ENCODE assay signal across 12 mouse cellular contexts in genomic region chr8:111801456-111801855, GRCm38 (mm10). TPM values are rescaled to one million over a fixed set of nuclear protein-coding genes. Genes with fewer than 3 reads are reported as not detected.
DNase-seq lines count a peak whose midpoint lies in the region; ATAC-seq lines count a peak whose summit lies in the region.
"Had no signal": no experiment of that assay in that cellular context is flagged by ENCODE, and none has a peak within 500 bp of the region (broad histone marks: within the 10 kb centered on the region; RNA-seq: fewer than 3 reads in every experiment).

No protein-coding gene starts in this region.

- no peaks in the 10 kb centered on the region; the same call in 1 of the 2 replicates for H3K4me1 ChIP-seq in hindbrain, embryonic 14.5 days (replicated peaks; ENCODE audit: control insufficient read depth, insufficient read depth, low read length)
- no peaks in the 10 kb centered on the region for H3K4me1 ChIP-seq in hindbrain, embryonic 12.5 days
- H3K4me1 ChIP-seq in midbrain, embryonic 15.5 days = no peaks in the 10 kb centered on the region
- H3K4me1 ChIP-seq in midbrain, embryonic 14.5 days (ENCODE audit: control insufficient read depth, insufficient read depth, low read length) = no peaks in the 10 kb centered on the region
- H3K4me1 ChIP-seq in heart, embryonic 15.5 days (replicated peaks) = peaks cover 27% of the 10 kb centered on the region

- H3K27me3 ChIP-seq in hindbrain, embryonic 14.5 days (ENCODE audit: control insufficient read depth, insufficient read depth, low read length) = no peaks in the 10 kb centered on the region
- H3K27me3 ChIP-seq in hindbrain, embryonic 12.5 days = no peaks in the 10 kb centered on the region
- H3K27me3 ChIP-seq in midbrain, embryonic 15.5 days (replicated peaks) = no peaks in the 10 kb centered on the region
- no peaks in the 10 kb centered on the region for H3K27me3 ChIP-seq in midbrain, embryonic 14.5 days (ENCODE audit: control insufficient read depth, insufficient read depth, low read length)
- no peaks in the 10 kb centered on the region for H3K27me3 ChIP-seq in heart, embryonic 15.5 days

- no peak overlapping the region for H3K9ac ChIP-seq in hindbrain, embryonic 14.5 days
- H3K9ac ChIP-seq in hindbrain, embryonic 12.5 days = no peak overlapping the region
- H3K9ac ChIP-seq in midbrain, embryonic 15.5 days = no peak overlapping the region
- H3K9ac ChIP-seq in midbrain, embryonic 14.5 days (replicated peaks; ENCODE audit: low read length) = no peak overlapping the region
- no peak overlapping the region for H3K9ac ChIP-seq in heart, embryonic 15.5 days

- ATAC-seq in hindbrain, embryonic 14.5 days (ENCODE audit: low FRiP score) = no peak
- ATAC-seq in hindbrain, embryonic 12.5 days (ENCODE audit: low FRiP score) = no peak
- ATAC-seq in midbrain, embryonic 15.5 days (replicated peaks) = no peak
- ATAC-seq in midbrain, embryonic 14.5 days (ENCODE audit: low FRiP score, low TSS enrichment) = no peak
- no peak; the same call in 1 of the 2 replicates for ATAC-seq in heart, embryonic 15.5 days (replicated peaks; ENCODE audit: insufficient number of reproducible peaks, insufficient read depth, low FRiP score, low read depth)
- ATAC-seq in megakaryocyte, adult 5-6 weeks (ENCODE audit: poor library complexity, severe bottlenecking) = no peak

- no peaks in the 10 kb centered on the region for H3K9me3 ChIP-seq in hindbrain, embryonic 14.5 days (ENCODE audit: control insufficient read depth, low read length)
- no peaks in the 10 kb centered on the region for H3K9me3 ChIP-seq in hindbrain, embryonic 12.5 days (replicated peaks)
- no peaks in the 10 kb centered on the region for H3K9me3 ChIP-seq in midbrain, embryonic 15.5 days
- no peaks in the 10 kb centered on the region for H3K9me3 ChIP-seq in midbrain, embryonic 14.5 days (ENCODE audit: control insufficient read depth, low read length)
- H3K9me3 ChIP-seq in heart, embryonic 15.5 days (replicated peaks) = no peaks in the 10 kb centered on the region

- 63% methylated on average over 6 of the region's 6 CpGs for WGBS in hindbrain, embryonic 14.5 days
- WGBS in hindbrain, embryonic 12.5 days = 66% methylated on average over 6 of the region's 6 CpGs
- WGBS in midbrain, embryonic 15.5 days = 68% methylated on average over 6 of the region's 6 CpGs
- 84% methylated on average over 6 of the region's 6 CpGs for WGBS in midbrain, embryonic 14.5 days
- WGBS in heart, embryonic 15.5 days = 47% methylated on average over 6 of the region's 6 CpGs

- no peak overlapping the region for H3K4me3 ChIP-seq in hindbrain, embryonic 14.5 days (replicated peaks; ENCODE audit: low read length)
- H3K4me3 ChIP-seq in hindbrain, embryonic 12.5 days = no peak overlapping the region
- H3K4me3 ChIP-seq in midbrain, embryonic 15.5 days = no peak overlapping the region
- no peak overlapping the region for H3K4me3 ChIP-seq in midbrain, embryonic 14.5 days (replicated peaks; ENCODE audit: low read depth, low read length)
- H3K4me3 ChIP-seq in heart, embryonic 15.5 days = no peak overlapping the region

- H3K4me2 ChIP-seq in hindbrain, embryonic 14.5 days (replicated peaks) = no peak overlapping the region
- no peak overlapping the region for H3K4me2 ChIP-seq in hindbrain, embryonic 12.5 days (replicated peaks)
- H3K4me2 ChIP-seq in midbrain, embryonic 15.5 days = no peak overlapping the region
- H3K4me2 ChIP-seq in midbrain, embryonic 14.5 days (ENCODE audit: low read length) = no peak overlapping the region
- no peak overlapping the region for H3K4me2 ChIP-seq in heart, embryonic 15.5 days

- DNase-seq in hindbrain, embryonic 14.5 days (ENCODE audit: low spot score) = no peak
- DNase-seq in midbrain, embryonic 14.5 days = no peak
- DNase-seq in thymus, postnatal 10 days (ENCODE audit: low spot score in 2 of 2) = no peak
- no peak for DNase-seq in cerebellum, postnatal 4 days (ENCODE audit: low spot score in 2 of 2)
- DNase-seq: adrenal gland, postnatal 36 days; cerebellum, postnatal 36 days; gastrocnemius, postnatal 36 days; layer of hippocampus, postnatal 36 days had no signal

- peak overlapping the region; percentile 44; the same call in 1 of the 2 replicates for H3K27ac ChIP-seq in hindbrain, embryonic 14.5 days
- H3K27ac ChIP-seq in hindbrain, embryonic 12.5 days = no peak overlapping the region
- H3K27ac ChIP-seq in midbrain, embryonic 15.5 days = 0 out of 2 replicates have a peak overlapping the region, but pooled peaks have one; percentile 10
- H3K27ac ChIP-seq in midbrain, embryonic 14.5 days (replicated peaks; ENCODE audit: low read depth, low read length) = no peak overlapping the region
- H3K27ac ChIP-seq in heart, embryonic 15.5 days = peak overlapping the region; percentile 72

- H3K36me3 ChIP-seq in hindbrain, embryonic 14.5 days (replicated peaks; ENCODE audit: control insufficient read depth, insufficient read depth) = no peaks in the 10 kb centered on the region
- H3K36me3 ChIP-seq in hindbrain, embryonic 12.5 days = no peaks in the 10 kb centered on the region
- H3K36me3 ChIP-seq in midbrain, embryonic 15.5 days (replicated peaks) = no peaks in the 10 kb centered on the region
- no peaks in the 10 kb centered on the region for H3K36me3 ChIP-seq in midbrain, embryonic 14.5 days (ENCODE audit: control insufficient read depth, insufficient read depth, low read length)
- no peaks in the 10 kb centered on the region for H3K36me3 ChIP-seq in heart, embryonic 15.5 days

RNA-seq across cellular contexts. Expression of gene Cfdp1, which starts 52.6 kb away (rescaled TPM):
- polyA plus RNA-seq in hindbrain, embryonic 14.5 days (2014; fragmentation: Nextera tagmentation; extraction: Ambion mirVana) = 155 and 172 TPM in 2 replicates
- 192 and 212 TPM in 2 replicates for polyA plus RNA-seq in hindbrain, embryonic 12.5 days (2016; fragmentation: Nextera tagmentation; extraction: Ambion mirVana)
- polyA plus RNA-seq in midbrain, embryonic 15.5 days (2015; fragmentation: Nextera tagmentation; extraction: Ambion mirVana) = 210 and 216 TPM in 2 replicates
- 167 and 184 TPM in 2 replicates for polyA plus RNA-seq in midbrain, embryonic 14.5 days (2014; fragmentation: Nextera tagmentation; extraction: Ambion mirVana)
- 117 and 122 TPM in 2 replicates for polyA plus RNA-seq in heart, embryonic 15.5 days (2015; fragmentation: Nextera tagmentation; extraction: Ambion mirVana)
- total RNA-seq in megakaryocyte, adult 5-6 weeks (2015) = 62.8 and 71.2 TPM in 2 replicates
- total RNA-seq in megakaryocyte, adult 5-6 weeks (2017) = 100 TPM in 2 replicates

RNA-seq across cellular contexts. Expression of gene Bcar1, which starts 57.8 kb away (rescaled TPM):
- 49.1 and 52.1 TPM in 2 replicates for polyA plus RNA-seq in hindbrain, embryonic 14.5 days (2014; fragmentation: Nextera tagmentation; extraction: Ambion mirVana)
- 50.7 and 56.5 TPM in 2 replicates for polyA plus RNA-seq in hindbrain, embryonic 12.5 days (2016; fragmentation: Nextera tagmentation; extraction: Ambion mirVana)
- polyA plus RNA-seq in midbrain, embryonic 15.5 days (2015; fragmentation: Nextera tagmentation; extraction: Ambion mirVana) = 51.9 and 55.8 TPM in 2 replicates
- polyA plus RNA-seq in midbrain, embryonic 14.5 days (2014; fragmentation: Nextera tagmentation; extraction: Ambion mirVana) = 43.7 and 52.7 TPM in 2 replicates
- 40.1 and 45.3 TPM in 2 replicates for polyA plus RNA-seq in heart, embryonic 15.5 days (2015; fragmentation: Nextera tagmentation; extraction: Ambion mirVana)
- 0.21 TPM in 1 of 2 replicates, not detected in the other for total RNA-seq in megakaryocyte, adult 5-6 weeks (2015)
- not detected in 2 replicates for total RNA-seq in megakaryocyte, adult 5-6 weeks (2017)

Comparison
In these comparisons a context has a peak if more than half of its experiments do, and no peak if none do; other contexts are left out.
1. H3K27ac ChIP-seq: peak in hindbrain, embryonic 14.5 days (single experiment), midbrain, embryonic 15.5 days (single experiment) and heart, embryonic 15.5 days (single experiment); none in hindbrain, embryonic 12.5 days (single experiment) and midbrain, embryonic 14.5 days (single experiment).